Mouse (Mus musculus) lung, postnatal 25 days (tissue): ENCODE measurements around the gene Tnfrsf1b.
"Not testable (repeated sequence)": the region's sequence is repeated elsewhere in the genome, so short reads cannot be mapped to it uniquely, and the experiment has no call there.

Experiments
- DNase-seq: peaks from one replicate; pipeline ENCODE4 v3.0.0; 2022; ENCODE audit warnings: low spot score

The Tnfrsf1b gene

DNA sequence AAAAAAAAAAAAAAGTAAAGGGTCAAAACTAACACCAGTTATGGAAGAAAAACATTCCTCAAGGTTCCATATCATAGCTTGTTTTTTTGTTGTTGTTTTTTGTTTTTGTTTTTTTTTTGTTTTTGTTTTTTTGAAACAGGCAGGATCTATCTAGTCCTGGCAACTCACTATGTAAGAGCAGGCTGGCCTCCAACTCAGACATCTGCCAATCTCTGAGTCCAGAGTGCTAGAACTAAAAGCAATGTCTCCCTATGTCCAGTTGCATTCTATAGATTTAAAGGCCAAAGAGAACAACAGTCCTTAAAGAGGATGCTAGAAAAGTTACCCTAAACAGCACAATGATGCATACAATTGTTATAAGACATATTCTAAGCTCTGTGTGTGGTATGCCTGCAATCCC is 58.1 kb downstream of the Tnfrsf1b start:
- DNase-seq: no peak

DNA sequence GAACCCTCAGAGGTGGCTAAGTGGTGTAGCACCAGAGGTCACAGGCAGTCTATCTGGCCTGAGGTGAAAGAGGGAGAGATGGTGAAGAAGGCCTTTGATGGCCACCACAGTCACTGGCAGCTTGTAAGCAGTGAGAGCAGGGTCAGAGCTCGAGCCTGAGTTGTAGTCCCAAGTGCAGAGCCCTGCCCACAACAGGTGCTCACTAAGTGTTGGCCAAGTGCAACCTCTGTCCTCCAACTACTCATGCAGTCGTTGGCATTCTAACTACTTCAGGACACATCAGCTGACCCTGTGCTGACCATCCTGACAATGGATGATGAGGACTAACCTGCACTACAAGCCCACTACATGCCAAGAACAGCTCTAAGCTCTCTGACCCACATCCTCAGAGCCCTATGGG is 59.1 kb downstream of the Tnfrsf1b start:
- no peak for DNase-seq

DNA sequence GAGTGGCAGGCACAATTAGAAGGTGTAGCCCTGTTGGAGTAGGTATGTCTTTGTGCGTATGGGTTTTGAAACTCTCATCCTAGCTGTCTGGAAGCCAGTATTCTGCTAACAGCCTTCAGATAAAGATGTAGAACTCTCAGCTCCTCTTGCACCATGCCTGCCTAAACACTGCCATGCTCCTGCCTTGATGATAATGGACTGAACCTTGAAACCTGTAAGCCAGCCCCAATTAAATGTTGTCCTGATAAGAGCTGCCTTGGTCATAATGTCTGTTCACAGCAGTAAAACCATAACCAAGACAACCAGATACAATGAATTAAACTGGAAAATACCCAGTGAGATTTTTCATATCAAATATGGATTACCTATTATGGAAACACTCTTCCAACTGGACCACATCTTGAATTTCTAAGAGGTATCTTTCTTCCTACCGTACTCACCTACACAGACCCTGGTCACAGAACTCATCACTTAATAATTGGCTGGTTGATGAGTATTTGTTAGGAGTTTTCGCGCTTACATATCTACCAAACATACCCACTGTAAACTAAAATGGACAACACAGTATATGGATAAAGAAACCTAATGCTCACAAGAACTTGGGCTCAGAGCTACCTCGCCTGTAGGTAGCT is 67.6 kb downstream of the Tnfrsf1b start:
- no peak for DNase-seq

DNA sequence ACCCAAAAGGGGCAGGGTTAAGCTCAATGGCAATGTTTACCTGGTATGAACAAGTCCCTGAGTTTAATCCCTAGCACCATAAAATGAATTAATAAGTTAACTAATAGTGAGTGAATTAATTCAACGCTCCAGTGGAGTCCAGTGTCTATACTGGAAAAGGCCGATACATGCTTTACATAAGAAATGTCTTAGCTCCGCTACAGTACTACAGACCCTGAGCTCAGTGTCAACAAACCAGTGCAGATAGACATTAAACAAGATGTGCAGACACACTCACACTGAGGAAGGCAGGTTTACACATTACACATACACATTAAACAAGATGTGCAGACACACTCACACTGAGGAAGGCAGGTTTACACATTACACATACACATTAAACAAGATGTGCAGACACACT is 81.1 kb downstream of the Tnfrsf1b start:
- DNase-seq: not testable (repeated sequence)

DNA sequence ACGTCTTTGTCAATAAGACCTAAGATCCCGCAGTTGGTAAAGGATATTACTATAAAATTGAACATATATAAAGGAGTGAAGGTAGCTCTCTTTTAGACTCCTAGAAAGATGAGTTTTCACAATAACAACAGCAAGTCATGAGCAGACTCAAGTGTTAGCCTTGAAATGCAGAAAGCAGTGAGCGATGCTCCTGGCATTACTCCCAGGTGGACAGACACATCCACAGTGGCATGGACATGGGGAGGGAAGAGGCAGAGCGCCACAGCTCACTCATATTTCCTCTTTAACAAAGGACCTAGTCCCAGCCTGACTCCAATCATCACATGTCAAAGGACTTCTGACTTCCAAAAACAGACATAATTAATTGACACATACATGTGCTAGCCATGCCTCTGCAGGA is 82.6 kb downstream of the Tnfrsf1b start:
- DNase-seq: no peak
